Mouse (Mus musculus): ENCODE measurements at regions not wholly inside any gene's neighbourhood (a gene's known extent, or its start where the extent isn't known, plus 50 kb on each side); places are given as distances from the start of the nearest gene placed in this dataset.
A peak's percentile ranks its signal among the peaks of the same experiment; 100 is the strongest.

DNA sequence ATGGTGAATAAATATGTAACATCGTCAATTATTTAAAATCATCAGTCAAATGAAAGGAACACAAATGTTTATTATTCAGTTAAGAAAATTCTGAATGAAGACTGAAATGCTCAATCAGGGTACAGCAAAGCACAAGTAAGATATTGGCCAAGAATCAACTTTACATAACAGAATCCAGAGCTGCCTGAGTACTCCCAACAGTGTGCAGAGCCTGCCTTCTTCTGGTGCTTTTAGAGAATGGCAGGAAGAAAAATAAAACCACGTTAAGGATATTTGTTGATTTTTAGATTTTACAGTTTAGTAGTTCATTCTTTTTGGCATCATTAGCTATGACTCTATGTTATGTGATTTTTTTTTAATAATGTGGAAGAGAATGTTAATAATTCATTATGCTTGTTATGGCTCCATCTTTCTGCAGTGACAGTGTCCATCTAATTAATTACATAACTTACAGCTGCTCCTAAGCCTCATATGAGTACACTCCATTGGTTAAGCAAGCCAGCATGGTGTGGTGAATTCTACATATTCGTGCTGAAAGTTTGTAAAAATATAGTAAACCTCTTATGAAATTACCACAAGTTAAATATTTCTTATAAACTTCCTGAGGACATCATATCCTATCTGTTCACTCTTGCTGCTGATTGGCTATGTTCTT is 579.0 kb downstream of the Kcna4 start:
- H3K4me1 ChIP-seq (ENCODE audit: control insufficient read depth, insufficient read depth, low read length) = no peaks in the 10 kb centered on the region
- no peaks in the 10 kb centered on the region for H3K27me3 ChIP-seq (ENCODE audit: control insufficient read depth, insufficient read depth, low read length)
- no peak overlapping the region for H3K27ac ChIP-seq (ENCODE audit: low read depth, low read length)
- 0 out of 2 replicates have a peak, but pooled peaks have one; percentile 49 for ATAC-seq (ENCODE audit: low FRiP score, low TSS enrichment)
- WGBS = 54% methylated on average over 3 of the region's 3 CpGs
- no peak overlapping the region for H3K4me3 ChIP-seq (ENCODE audit: low read length)
- no peak overlapping the region for H3K9ac ChIP-seq (ENCODE audit: low read depth, low read length)
- H3K9me3 ChIP-seq (ENCODE audit: control insufficient read depth, low read length) = no peaks in the 10 kb centered on the region
- H3K4me2 ChIP-seq (replicated peaks; ENCODE audit: low read depth, low read length) = no peak overlapping the region
- no peaks in the 10 kb centered on the region for H3K36me3 ChIP-seq (ENCODE audit: control insufficient read depth, insufficient read depth, low read length)

DNA sequence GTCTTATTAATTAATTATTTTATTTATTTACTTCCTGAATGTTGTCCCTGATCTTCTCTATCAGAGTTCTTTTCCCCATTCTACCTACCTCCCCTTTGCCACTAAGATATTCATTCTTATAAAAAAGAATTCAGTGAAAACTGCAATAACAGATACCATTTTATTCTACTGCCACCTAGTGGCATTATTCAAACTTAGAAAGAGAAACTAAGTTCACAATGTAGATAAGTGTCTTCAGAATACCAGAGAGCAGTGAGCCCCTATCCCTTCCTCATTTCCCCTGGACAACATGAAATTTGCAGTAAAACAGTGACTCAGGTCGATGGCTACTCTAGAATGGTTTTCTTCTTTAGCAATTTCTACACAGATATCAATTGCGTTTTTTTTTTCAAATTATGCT is 589.2 kb downstream of the Kcna4 start:
- H3K9me3 ChIP-seq (ENCODE audit: control insufficient read depth, low read length) = no peaks in the 10 kb centered on the region
- no peaks in the 10 kb centered on the region for H3K27me3 ChIP-seq (ENCODE audit: control insufficient read depth, insufficient read depth, low read length)
- ATAC-seq (ENCODE audit: low FRiP score, low TSS enrichment) = no peak
- H3K9ac ChIP-seq (ENCODE audit: low read depth, low read length) = no peak overlapping the region
- H3K4me2 ChIP-seq (replicated peaks; ENCODE audit: low read depth, low read length) = no peak overlapping the region
- H3K36me3 ChIP-seq (ENCODE audit: control insufficient read depth, insufficient read depth, low read length) = no peaks in the 10 kb centered on the region
- no peak overlapping the region for H3K4me3 ChIP-seq (ENCODE audit: low read length)
- 39% methylated on average over 2 of the region's 2 CpGs for WGBS
- H3K4me1 ChIP-seq (ENCODE audit: control insufficient read depth, insufficient read depth, low read length) = no peaks in the 10 kb centered on the region
- H3K27ac ChIP-seq (ENCODE audit: low read depth, low read length) = no peak overlapping the region

DNA sequence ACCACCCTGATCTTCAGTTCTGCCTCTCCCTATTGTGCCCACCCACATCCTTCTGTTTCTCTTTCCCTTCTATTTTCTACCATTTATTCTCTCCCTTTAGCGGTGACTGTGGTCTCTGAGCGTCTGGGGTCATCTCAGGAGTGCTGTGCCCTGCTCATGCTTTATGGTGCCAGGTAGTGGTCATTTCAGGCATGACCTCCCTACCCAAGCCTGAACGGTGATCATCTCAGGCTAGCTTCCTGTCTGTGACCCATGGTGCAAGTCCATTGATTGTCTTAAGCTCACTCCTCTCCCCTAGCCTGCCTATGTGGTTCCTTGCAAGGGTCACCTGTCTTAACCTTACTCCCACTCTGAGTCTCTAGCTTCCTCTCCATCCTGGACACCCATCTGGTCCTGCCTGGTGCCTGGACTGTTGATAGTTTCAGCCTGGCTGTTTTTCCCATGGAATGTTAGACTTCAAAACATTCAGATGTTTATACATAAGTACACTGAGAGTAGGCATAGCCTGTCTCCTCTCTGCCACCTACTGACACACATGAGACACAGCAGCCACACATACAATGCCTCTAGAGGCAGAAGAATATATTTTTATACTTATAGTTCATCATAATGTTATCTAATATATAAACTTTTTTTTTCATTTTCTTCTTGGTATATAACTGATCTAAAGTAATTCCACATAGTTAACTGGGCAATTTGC is 595.8 kb downstream of the Kcna4 start:
- no peaks in the 10 kb centered on the region for H3K9me3 ChIP-seq (ENCODE audit: control insufficient read depth, low read length)
- peak; percentile 39; the same call in 1 of the 2 replicates for ATAC-seq (ENCODE audit: low FRiP score, low TSS enrichment)
- 70% methylated on average over 3 of the region's 3 CpGs for WGBS

GRCm38 (mm10) chr2:107888245-107888644 is 597.8 kb downstream of the Kcna4 start:
- H3K4me1 ChIP-seq (ENCODE audit: control insufficient read depth, insufficient read depth, low read length) = no peaks in the 10 kb centered on the region
- no peak overlapping the region for H3K9ac ChIP-seq (ENCODE audit: low read depth, low read length)
- no peak overlapping the region for H3K27ac ChIP-seq (ENCODE audit: low read depth, low read length)
- no peak for ATAC-seq (ENCODE audit: low FRiP score, low TSS enrichment)
- no peak overlapping the region for H3K4me3 ChIP-seq (ENCODE audit: low read length)
- no peaks in the 10 kb centered on the region for H3K36me3 ChIP-seq (ENCODE audit: control insufficient read depth, insufficient read depth, low read length)
- no peak overlapping the region for H3K4me2 ChIP-seq (replicated peaks; ENCODE audit: low read depth, low read length)
- H3K9me3 ChIP-seq (ENCODE audit: control insufficient read depth, low read length) = no peaks in the 10 kb centered on the region
- no peaks in the 10 kb centered on the region for H3K27me3 ChIP-seq (ENCODE audit: control insufficient read depth, insufficient read depth, low read length)

More for the DNA sequence above, 595.8 kb downstream of the Kcna4 start:
- H3K27ac ChIP-seq (ENCODE audit: low read depth, low read length) = no peak overlapping the region
- no peaks in the 10 kb centered on the region for H3K27me3 ChIP-seq (ENCODE audit: control insufficient read depth, insufficient read depth, low read length)
- H3K4me1 ChIP-seq (ENCODE audit: control insufficient read depth, insufficient read depth, low read length) = no peaks in the 10 kb centered on the region
- no peak overlapping the region for H3K4me3 ChIP-seq (ENCODE audit: low read length)
- H3K4me2 ChIP-seq (replicated peaks; ENCODE audit: low read depth, low read length) = no peak overlapping the region
- H3K36me3 ChIP-seq (ENCODE audit: control insufficient read depth, insufficient read depth, low read length) = no peaks in the 10 kb centered on the region
- H3K9ac ChIP-seq (ENCODE audit: low read depth, low read length) = no peak overlapping the region

DNA sequence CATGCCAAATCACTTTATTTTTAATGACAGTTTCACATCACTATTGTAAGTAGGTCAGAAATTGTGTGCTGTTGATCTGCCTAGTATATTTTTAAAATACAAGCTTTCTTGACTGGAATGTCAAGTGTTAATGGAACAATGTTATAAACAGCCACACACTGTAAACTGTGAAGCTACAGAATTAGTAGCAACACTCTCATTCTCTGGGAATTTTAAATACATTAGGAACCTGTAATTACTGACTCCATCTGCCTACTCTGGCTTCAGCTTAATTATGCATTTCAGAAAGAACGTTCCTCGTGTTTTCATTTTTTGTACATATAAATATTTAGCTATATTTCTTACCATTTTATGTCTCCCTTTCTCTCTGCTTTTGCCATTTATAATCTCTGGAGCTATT is 634.7 kb downstream of the Kcna4 start:
- Histone ChIP-seq H3K27ac (ENCODE audit: low read depth, low read length) (no peak overlapping the region), H3K27me3 (ENCODE audit: control insufficient read depth, insufficient read depth, low read length) (no peaks in the 10 kb centered on the region), H3K4me1 (ENCODE audit: control insufficient read depth, insufficient read depth, low read length) (no peaks in the 10 kb centered on the region), H3K4me2 (replicated peaks; ENCODE audit: low read depth, low read length) (no peak overlapping the region), H3K36me3 (ENCODE audit: control insufficient read depth, insufficient read depth, low read length) (no peaks in the 10 kb centered on the region), H3K9ac (ENCODE audit: low read depth, low read length) (no peak overlapping the region), H3K9me3 (ENCODE audit: control insufficient read depth, low read length) (no peaks in the 10 kb centered on the region), H3K4me3 (ENCODE audit: low read length) (no peak overlapping the region)
- no peak for ATAC-seq (ENCODE audit: low FRiP score, low TSS enrichment)
- 94% methylated on average over 2 of the region's 2 CpGs for WGBS

- no peak overlapping the region for H3K4me2 ChIP-seq (replicated peaks; ENCODE audit: low read depth, low read length)
- no peaks in the 10 kb centered on the region for H3K4me1 ChIP-seq (ENCODE audit: control insufficient read depth, insufficient read depth, low read length)
- H3K27ac ChIP-seq (ENCODE audit: low read depth, low read length) = no peak overlapping the region
- WGBS = 89% methylated on average over 1 of the region's 1 CpGs
- H3K27me3 ChIP-seq (ENCODE audit: control insufficient read depth, insufficient read depth, low read length) = no peaks in the 10 kb centered on the region
- H3K4me3 ChIP-seq (ENCODE audit: low read length) = no peak overlapping the region
- no peak for ATAC-seq (ENCODE audit: low FRiP score, low TSS enrichment)
- H3K36me3 ChIP-seq (ENCODE audit: control insufficient read depth, insufficient read depth, low read length) = no peaks in the 10 kb centered on the region
- H3K9me3 ChIP-seq (ENCODE audit: control insufficient read depth, low read length) = no peaks in the 10 kb centered on the region
- no peak overlapping the region for H3K9ac ChIP-seq (ENCODE audit: low read depth, low read length)
These were observed 636.2 kb downstream of the Kcna4 start for GRCm38 (mm10) chr2:107926606-107927005.

DNA sequence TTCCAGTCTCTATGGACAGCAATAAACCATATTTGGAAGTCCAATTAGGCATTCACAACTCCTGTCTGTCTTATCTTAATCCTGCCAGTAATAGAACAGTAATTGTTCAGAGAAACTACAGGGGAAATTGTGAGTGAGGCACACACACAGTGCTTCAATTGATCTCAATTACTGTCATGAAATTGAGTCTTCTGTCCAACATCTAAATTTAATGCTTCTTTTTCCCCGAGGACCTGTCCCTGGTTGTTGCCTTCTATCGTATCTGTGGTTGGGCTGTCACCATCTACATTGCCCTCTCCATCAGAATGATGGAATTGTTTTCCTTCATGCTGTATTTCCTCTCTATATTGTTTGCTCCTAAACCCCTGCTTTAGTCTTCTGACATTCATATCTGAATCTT is 644.9 kb downstream of the Kcna4 start:
- Histone ChIP-seq H3K27me3 (ENCODE audit: control insufficient read depth, insufficient read depth, low read length) (no peaks in the 10 kb centered on the region), H3K36me3 (ENCODE audit: control insufficient read depth, insufficient read depth, low read length) (no peaks in the 10 kb centered on the region), H3K4me3 (ENCODE audit: low read length) (no peak overlapping the region), H3K9ac (ENCODE audit: low read depth, low read length) (no peak overlapping the region), H3K9me3 (ENCODE audit: control insufficient read depth, low read length) (no peaks in the 10 kb centered on the region), H3K4me1 (ENCODE audit: control insufficient read depth, insufficient read depth, low read length) (no peaks in the 10 kb centered on the region), H3K27ac (ENCODE audit: low read depth, low read length) (no peak overlapping the region), H3K4me2 (replicated peaks; ENCODE audit: low read depth, low read length) (no peak overlapping the region)
- 63% methylated on average over 2 of the region's 2 CpGs for WGBS
- ATAC-seq (ENCODE audit: low FRiP score, low TSS enrichment) = no peak; the same call in 1 of the 2 replicates

- Histone ChIP-seq H3K27me3 (ENCODE audit: control insufficient read depth, insufficient read depth, low read length) (no peaks in the 10 kb centered on the region), H3K36me3 (ENCODE audit: control insufficient read depth, insufficient read depth, low read length) (no peaks in the 10 kb centered on the region), H3K9ac (ENCODE audit: low read depth, low read length) (no peak overlapping the region), H3K9me3 (ENCODE audit: control insufficient read depth, low read length) (no peaks in the 10 kb centered on the region), H3K4me3 (ENCODE audit: low read length) (no peak overlapping the region), H3K27ac (ENCODE audit: low read depth, low read length) (no peak overlapping the region), H3K4me1 (ENCODE audit: control insufficient read depth, insufficient read depth, low read length) (no peaks in the 10 kb centered on the region), H3K4me2 (replicated peaks; ENCODE audit: low read depth, low read length) (no peak overlapping the region)
- 66% methylated on average over 2 of the region's 2 CpGs for WGBS
- no peak for ATAC-seq (ENCODE audit: low FRiP score, low TSS enrichment)
These were observed 645.3 kb downstream of the Kcna4 start for GRCm38 (mm10) chr2:107935775-107936174.

- H3K9ac ChIP-seq (ENCODE audit: low read depth, low read length) = no peak overlapping the region
- H3K9me3 ChIP-seq (ENCODE audit: control insufficient read depth, low read length) = no peaks in the 10 kb centered on the region
- no peaks in the 10 kb centered on the region for H3K4me1 ChIP-seq (ENCODE audit: control insufficient read depth, insufficient read depth, low read length)
- H3K27ac ChIP-seq (ENCODE audit: low read depth, low read length) = no peak overlapping the region
- no peak overlapping the region for H3K4me2 ChIP-seq (replicated peaks; ENCODE audit: low read depth, low read length)
- no peak for ATAC-seq (ENCODE audit: low FRiP score, low TSS enrichment)
- no peak overlapping the region for H3K4me3 ChIP-seq (ENCODE audit: low read length)
- H3K27me3 ChIP-seq (ENCODE audit: control insufficient read depth, insufficient read depth, low read length) = no peaks in the 10 kb centered on the region
- H3K36me3 ChIP-seq (ENCODE audit: control insufficient read depth, insufficient read depth, low read length) = no peaks in the 10 kb centered on the region
These were observed 650.9 kb downstream of the Kcna4 start for GRCm38 (mm10) chr2:107941374-107941773.

Measured in kidney, embryonic 14.5 days (tissue).